Mouse (Mus musculus): ENCODE measurements at regions not wholly inside any gene's neighbourhood (a gene's known extent, or its start where the extent isn't known, plus 50 kb on each side); places are given as distances from the start of the nearest gene placed in this dataset.
A peak's percentile ranks its signal among the peaks of the same experiment; 100 is the strongest.
"Not testable (repeated sequence)": the region's sequence is repeated elsewhere in the genome, so short reads cannot be mapped to it uniquely, and the experiment has no call there.

- not testable (repeated sequence) for TF ChIP-seq ZKSCAN1 (IDR thresholded peaks at IDR 0.05; ENCODE audit: borderline replicate concordance, low read depth, low read length); GABPA (IDR thresholded peaks at IDR 0.05; ENCODE audit: insufficient replicate concordance, low read depth, low read length); MAFK (IDR thresholded peaks at IDR 0.05; ENCODE audit: insufficient replicate concordance, low read length); USF2 (conservative IDR thresholded peaks at IDR 0.05; ENCODE audit: low read depth, low read length)
- peak in 1 of 2 experiments; percentile 27; a peak in 1 of 4 replicates for TF ChIP-seq CTCF (conservative IDR thresholded peaks at IDR 0.05 in 1 of 2, IDR thresholded peaks at IDR 0.05 in 1 of 2; ENCODE audit: low read depth in 2 of 2, low read length in 2 of 2)
- peak; percentile 25 for TF ChIP-seq RAD21 (IDR thresholded peaks at IDR 0.05; ENCODE audit: low read depth, low read length)
- peak; percentile 59; the same call in 1 of the 2 replicates for TF ChIP-seq TBP (conservative IDR thresholded peaks at IDR 0.05; ENCODE audit: low read depth, low read length)
Measured at GRCm38 (mm10) chr17:17293932-17294534, 80.1 kb upstream of the Riok2 start.

All from CH12.LX (cell line).